Mouse (Mus musculus) midbrain, embryonic 15.5 days (tissue): ENCODE measurements around the gene Mcm5. TPM values are rescaled to one million over a fixed set of nuclear protein-coding genes. Genes with fewer than 3 reads are reported as not detected.

Source experiments
- ATAC-seq: fragments of 200-750 bp; cut with Nextera tagmentation; replicated peaks from 2 replicates; pipeline ENCODE4 v1.8.0; 2017; ENCODE audit warnings: moderate TSS enrichment
- H3K27ac ChIP-seq: fragments of 300-500 bp; sonication (generic); 2 replicates; pipeline ENCODE4 v1.5.1; 2015; ENCODE audit warnings: mild to moderate bottlenecking, inconsistent platforms
- H3K27me3 ChIP-seq: fragments of 300-500 bp; sonication (generic); replicated peaks from 2 replicates; pipeline ENCODE4 v1.6.1; 2015; ENCODE audit warnings: inconsistent platforms
- H3K36me3 ChIP-seq: fragments of 300-500 bp; sonication (generic); replicated peaks from 2 replicates; pipeline ENCODE4 v1.6.1; 2015; ENCODE audit warnings: inconsistent platforms
- H3K4me1 ChIP-seq: fragments of 300-500 bp; sonication (generic); 2 replicates; pipeline ENCODE4 v1.6.1; 2015; ENCODE audit warnings: inconsistent platforms
- H3K4me2 ChIP-seq: fragments of 300-500 bp; sonication (generic); 2 replicates; pipeline ENCODE4 v1.6.1; 2015; ENCODE audit warnings: inconsistent platforms, mild to moderate bottlenecking, moderate library complexity
- H3K4me3 ChIP-seq: fragments of 300-500 bp; sonication (generic); 2 replicates; pipeline ENCODE4 v1.5.1; 2015; ENCODE audit warnings: mild to moderate bottlenecking, inconsistent platforms
- H3K9ac ChIP-seq: fragments of 300-500 bp; sonication (generic); 2 replicates; pipeline ENCODE4 v1.6.1; 2015; ENCODE audit warnings: mild to moderate bottlenecking, inconsistent platforms
- H3K9me3 ChIP-seq: fragments of 300-500 bp; sonication (generic); 2 replicates; pipeline ENCODE4 v1.6.1; 2016; ENCODE audit warnings: inconsistent platforms
- WGBS: fragments of 180-500 bp; shearing (Covaris S2); methylation state at CpG from one replicate; pipeline ENCODE4 v1.1.7; 2015; ENCODE audit warnings: mixed read lengths; 5-methylcytosine and 5-hydroxymethylcytosine counted together
- polyA plus RNA-seq: library from polyadenylated mRNA; unstranded; fragments of >200 nt; fragmentation: Nextera tagmentation; extraction: Ambion mirVana; gene quantifications from 2 replicates; pipeline ENCODE4 v1.2.1, GENCODE M21; 2015

Mcm5 gene
- polyA plus RNA-seq, 1 experiment from 2014 or later: 34.0 TPM

GRCm38 (mm10) chr8:75108527-75109235, 688 bp upstream of the Mcm5 start:
- peak overlapping the region; percentile 85 for H3K27ac ChIP-seq
- peak; percentile 90 for ATAC-seq
- H3K4me1 ChIP-seq: peaks cover 26% of the 10 kb centered on the region
- 2% methylated on average over 9 of the region's 9 CpGs for WGBS
- peak overlapping the region; percentile 56 for H3K4me3 ChIP-seq
- H3K36me3 ChIP-seq: no peaks in the 10 kb centered on the region
- peak overlapping the region; percentile 81 for H3K4me2 ChIP-seq
- H3K9ac ChIP-seq: peak overlapping the region; percentile 57
- no peaks in the 10 kb centered on the region for H3K27me3 ChIP-seq
- H3K9me3 ChIP-seq: no peaks in the 10 kb centered on the region

GRCm38 (mm10) chr8:75110093-75110492, 724 bp downstream of the Mcm5 start:
- H3K36me3 ChIP-seq: no peaks in the 10 kb centered on the region
- peak overlapping the region; percentile 20; the same call in 1 of the 2 replicates for H3K9ac ChIP-seq
- no peaks in the 10 kb centered on the region for H3K27me3 ChIP-seq
- peaks cover 26% of the 10 kb centered on the region for H3K4me1 ChIP-seq
- H3K27ac ChIP-seq: no peak overlapping the region
- peak overlapping the region; percentile 56 for H3K4me3 ChIP-seq
- no peak for ATAC-seq
- no peaks in the 10 kb centered on the region for H3K9me3 ChIP-seq
- 18% methylated on average over 13 of the region's 13 CpGs for WGBS
- H3K4me2 ChIP-seq: peak overlapping the region; percentile 81

- no peaks in the 10 kb centered on the region for H3K4me1 ChIP-seq
- no peaks in the 10 kb centered on the region for H3K27me3 ChIP-seq
- no peak overlapping the region for H3K9ac ChIP-seq
- 0 out of 2 replicates have a peak, but pooled peaks cover 10% of the 10 kb centered on the region for H3K36me3 ChIP-seq
- no peak overlapping the region for H3K4me3 ChIP-seq
- no peak for ATAC-seq
- no peaks in the 10 kb centered on the region for H3K9me3 ChIP-seq
- H3K27ac ChIP-seq: no peak overlapping the region
- H3K4me2 ChIP-seq: no peak overlapping the region
- WGBS: 90% methylated on average over 1 of the region's 1 CpGs
Measured at GRCm38 (mm10) chr8:75118505-75118904, 9.1 kb downstream of the Mcm5 start.

GRCm38 (mm10) chr8:75119287-75119686, 9.9 kb downstream of the Mcm5 start:
- no peak overlapping the region for H3K4me2 ChIP-seq
- H3K4me1 ChIP-seq: no peaks in the 10 kb centered on the region
- H3K9ac ChIP-seq: no peak overlapping the region
- ATAC-seq: no peak
- H3K27me3 ChIP-seq: no peaks in the 10 kb centered on the region
- no peak overlapping the region for H3K27ac ChIP-seq
- H3K36me3 ChIP-seq: 0 out of 2 replicates have a peak, but pooled peaks cover 10% of the 10 kb centered on the region
- no peaks in the 10 kb centered on the region for H3K9me3 ChIP-seq
- 100% methylated on average over 2 of the region's 2 CpGs for WGBS
- no peak overlapping the region for H3K4me3 ChIP-seq

- Histone ChIP-seq H3K27me3 (no peaks in the 10 kb centered on the region), H3K9ac (no peak overlapping the region), H3K4me3 (no peak overlapping the region), H3K27ac (no peak overlapping the region), H3K36me3 (peaks cover 10% of the 10 kb centered on the region; the same call in 1 of the 2 replicates), H3K4me2 (no peak overlapping the region), H3K9me3 (no peaks in the 10 kb centered on the region), H3K4me1 (no peaks in the 10 kb centered on the region)
- WGBS: 90% methylated on average over 2 of the region's 2 CpGs
- no peak for ATAC-seq
Measured at GRCm38 (mm10) chr8:75119747-75120146, 10.4 kb downstream of the Mcm5 start.

GRCm38 (mm10) chr8:75127406-75127805, 18.0 kb downstream of the Mcm5 start:
- no peaks in the 10 kb centered on the region for H3K27me3 ChIP-seq
- no peaks in the 10 kb centered on the region for H3K4me1 ChIP-seq
- H3K4me3 ChIP-seq: no peak overlapping the region
- no peak for ATAC-seq
- H3K9me3 ChIP-seq: no peaks in the 10 kb centered on the region
- H3K27ac ChIP-seq: no peak overlapping the region
- H3K9ac ChIP-seq: no peak overlapping the region
- no peak overlapping the region for H3K4me2 ChIP-seq
- H3K36me3 ChIP-seq: peaks cover 5% of the 10 kb centered on the region; the same call in 1 of the 2 replicates
- 87% methylated on average over 1 of the region's 1 CpGs for WGBS

GRCm38 (mm10) chr8:75132485-75132884, 23.1 kb downstream of the Mcm5 start:
- Histone ChIP-seq H3K4me1 (no peaks in the 10 kb centered on the region; the same call in 1 of the 2 replicates), H3K36me3 (no peaks in the 10 kb centered on the region), H3K4me2 (no peak overlapping the region), H3K27ac (no peak overlapping the region), H3K4me3 (no peak overlapping the region), H3K9me3 (no peaks in the 10 kb centered on the region), H3K9ac (no peak overlapping the region), H3K27me3 (no peaks in the 10 kb centered on the region)
- ATAC-seq: no peak
- WGBS: 13% methylated on average over 3 of the region's 3 CpGs

GRCm38 (mm10) chr8:75133399-75133798, 24.0 kb downstream of the Mcm5 start:
- H3K9me3 ChIP-seq: no peaks in the 10 kb centered on the region
- no peaks in the 10 kb centered on the region for H3K27me3 ChIP-seq
- 51% methylated on average over 2 of the region's 2 CpGs for WGBS
- no peak overlapping the region for H3K4me3 ChIP-seq
- H3K4me2 ChIP-seq: no peak overlapping the region
- no peaks in the 10 kb centered on the region for H3K36me3 ChIP-seq
- H3K27ac ChIP-seq: no peak overlapping the region
- H3K4me1 ChIP-seq: no peaks in the 10 kb centered on the region; the same call in 1 of the 2 replicates
- H3K9ac ChIP-seq: no peak overlapping the region
- ATAC-seq: no peak

GRCm38 (mm10) chr8:75134603-75135391, 25.4 kb downstream of the Mcm5 start:
- Histone ChIP-seq H3K4me3 (no peak overlapping the region), H3K9me3 (no peaks in the 10 kb centered on the region), H3K4me2 (no peak overlapping the region), H3K36me3 (no peaks in the 10 kb centered on the region), H3K27ac (no peak overlapping the region), H3K9ac (no peak overlapping the region), H3K4me1 (no peaks in the 10 kb centered on the region; the same call in 1 of the 2 replicates), H3K27me3 (no peaks in the 10 kb centered on the region)
- 50% methylated on average over 2 of the region's 2 CpGs for WGBS
- peak; percentile 18; the same call in 1 of the 2 replicates for ATAC-seq

GRCm38 (mm10) chr8:75135756-75136155, 26.4 kb downstream of the Mcm5 start:
- peak; percentile 55; the same call in 1 of the 2 replicates for ATAC-seq
- Histone ChIP-seq H3K36me3 (no peaks in the 10 kb centered on the region), H3K27ac (no peak overlapping the region), H3K9ac (no peak overlapping the region), H3K4me3 (no peak overlapping the region), H3K4me2 (no peak overlapping the region), H3K27me3 (no peaks in the 10 kb centered on the region), H3K9me3 (no peaks in the 10 kb centered on the region), H3K4me1 (no peaks in the 10 kb centered on the region; the same call in 1 of the 2 replicates)
- WGBS: 52% methylated on average over 1 of the region's 1 CpGs

GRCm38 (mm10) chr8:75136256-75136655, 26.9 kb downstream of the Mcm5 start:
- no peaks in the 10 kb centered on the region for H3K27me3 ChIP-seq
- no peaks in the 10 kb centered on the region for H3K9me3 ChIP-seq
- ATAC-seq: no peak
- H3K4me1 ChIP-seq: no peaks in the 10 kb centered on the region; the same call in 1 of the 2 replicates
- no peaks in the 10 kb centered on the region for H3K36me3 ChIP-seq
- no peak overlapping the region for H3K9ac ChIP-seq
- no peak overlapping the region for H3K4me3 ChIP-seq
- 89% methylated on average over 2 of the region's 2 CpGs for WGBS
- H3K27ac ChIP-seq: no peak overlapping the region
- no peak overlapping the region for H3K4me2 ChIP-seq

- H3K9ac ChIP-seq: no peak overlapping the region
- H3K27me3 ChIP-seq: no peaks in the 10 kb centered on the region
- no peak overlapping the region for H3K4me2 ChIP-seq
- ATAC-seq: no peak
- WGBS: 46% methylated on average over 3 of the region's 3 CpGs
- H3K9me3 ChIP-seq: no peaks in the 10 kb centered on the region
- no peak overlapping the region for H3K4me3 ChIP-seq
- H3K4me1 ChIP-seq: no peaks in the 10 kb centered on the region; the same call in 1 of the 2 replicates
- H3K36me3 ChIP-seq: no peaks in the 10 kb centered on the region
- H3K27ac ChIP-seq: no peak overlapping the region
Measured at GRCm38 (mm10) chr8:75137536-75137935, 28.2 kb downstream of the Mcm5 start.
